Mouse (Mus musculus): Measurements from ENCODE around the gene Akap12. TPM values are rescaled to one million over a fixed set of nuclear protein-coding genes. Genes with fewer than 3 reads are reported as not detected.

Akap12 gene
- polyA plus RNA-seq (2012): 0.88 and 1.6 TPM in 2 replicates

DNA sequence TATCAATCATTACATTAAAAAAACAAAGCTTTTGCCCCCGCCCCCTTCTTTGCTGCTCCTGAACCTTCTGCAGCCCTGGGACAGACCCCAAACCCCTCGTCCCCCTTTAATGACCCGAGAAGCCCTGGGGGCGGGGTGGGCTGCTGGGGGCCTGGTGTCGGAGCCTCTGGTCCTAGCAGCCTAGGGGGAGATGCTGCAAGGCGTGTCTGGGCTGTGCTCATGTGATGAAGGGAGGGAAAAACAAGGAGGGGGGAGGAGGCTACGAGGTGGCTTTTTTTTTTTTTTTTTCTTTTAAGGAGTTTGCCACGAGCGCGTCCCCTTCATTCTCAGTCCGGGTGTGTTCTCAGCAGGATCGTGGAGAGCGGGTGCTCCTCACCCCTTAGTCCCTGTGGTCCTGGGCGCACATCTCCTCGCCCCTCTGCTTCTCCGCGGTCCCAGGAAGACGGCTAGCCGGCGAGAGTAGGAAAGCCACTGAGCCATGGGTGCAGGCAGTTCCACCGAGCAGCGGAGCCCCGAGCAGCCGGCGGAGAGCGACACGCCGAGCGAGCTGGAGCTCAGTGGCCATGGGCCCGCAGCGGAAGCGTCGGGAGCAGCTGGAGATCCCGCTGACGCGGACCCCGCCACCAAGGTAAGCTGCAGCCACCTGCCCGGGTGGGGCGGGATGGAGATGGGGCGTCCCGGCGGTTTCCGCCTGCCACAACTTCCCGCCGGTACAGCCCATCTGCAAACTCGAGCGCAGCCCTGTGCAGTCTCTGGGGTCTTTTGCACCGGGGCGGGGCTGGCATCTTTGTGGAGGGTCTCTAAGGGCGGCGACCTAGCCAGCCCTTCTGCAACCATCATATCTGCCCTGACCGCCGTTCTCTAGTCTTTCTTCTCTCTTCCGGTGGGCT, at the start of gene Akap12:
Gene Akap12, plus strand, starts transcription at position 340 of the 890 bp plus-strand sequence.

DNA sequence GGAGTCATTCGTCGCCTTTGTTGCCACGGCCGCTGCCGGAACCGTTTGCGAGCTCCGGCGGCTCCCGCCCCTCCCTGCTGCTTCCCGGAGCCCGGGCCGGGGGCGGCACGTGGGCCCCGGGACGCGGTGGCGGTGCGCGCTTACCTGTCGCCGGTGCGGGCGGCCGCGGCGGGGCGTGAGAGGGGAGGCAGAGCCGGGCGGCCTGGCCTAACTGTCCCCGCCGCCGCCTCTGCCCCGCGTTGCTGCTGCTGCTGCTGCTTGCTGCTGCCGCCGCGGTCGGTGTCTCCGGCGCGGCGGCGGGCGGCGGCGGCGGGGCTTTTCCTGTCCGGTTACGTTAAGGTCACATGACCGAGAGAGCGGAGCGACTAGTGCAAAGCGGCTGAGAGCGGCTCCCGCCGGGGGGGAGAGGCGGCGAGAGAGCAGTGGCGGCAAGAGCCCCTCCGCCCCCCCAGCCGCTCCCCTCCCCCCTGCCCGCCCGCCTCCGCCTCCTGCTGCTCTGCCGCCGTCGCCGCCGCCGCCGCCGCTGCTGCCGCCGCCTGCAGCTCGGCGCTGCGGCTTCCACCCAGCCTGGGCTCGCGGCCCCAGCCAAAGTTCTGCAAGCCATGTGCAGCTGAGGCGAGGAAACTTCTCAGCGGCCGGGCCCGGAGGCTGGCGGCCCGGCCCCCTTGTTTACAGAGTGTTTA, 121.7 kb downstream of the Akap12 start, which contains the start of gene Zbtb2:
Gene Zbtb2, minus strand, starts transcription at position 408 of the 683 bp plus-strand sequence.

Other genes starting within 250 kb of the Akap12 start
- gene Zbtb2, start 121.7 kb downstream of the Akap12 start, polyA plus RNA-seq (2012): 16.6 and 21.1 TPM in 2 replicates
- 15.4 and 19.0 TPM in 2 replicates for gene Rmnd1, start 166.0 kb downstream of the Akap12 start, polyA plus RNA-seq (2012)
- gene Armt1, start 166.1 kb downstream of the Akap12 start, polyA plus RNA-seq (2012): 5.1 and 5.7 TPM in 2 replicates
- gene Ccdc170, start 216.1 kb downstream of the Akap12 start, polyA plus RNA-seq (2012): 0.04 and 0.51 TPM in 2 replicates